Mouse (Mus musculus) heart, postnatal 0 days (tissue): ENCODE measurements around the gene Ugt1a6b.

ENCODE experiments used
- CTCF ChIP-seq: IDR thresholded peaks from 2 replicates; pipeline ENCODE4 v1.5.1; 2016; ENCODE audit warnings: antibody characterized with exemption, control low read depth, low read depth
- EP300 ChIP-seq: IDR thresholded peaks from 2 replicates; pipeline ENCODE4 v1.6.1; 2016; ENCODE audit warnings: antibody characterized with exemption, low read depth

GRCm38 (mm10) chr1:88136646-88137045 lies 33.6 kb downstream of the Ugt1a6b start:
- TF ChIP-seq CTCF (no peak), EP300 (no peak)
